Mouse (Mus musculus): ENCODE results near the gene Abo. TPM values are rescaled to one million over a fixed set of nuclear protein-coding genes. Genes with fewer than 3 reads are reported as not detected.
A peak's percentile ranks its signal among the peaks of the same experiment; 100 is the strongest.

Gene Abo
- polyA plus RNA-seq, 1 experiment: not detected

DNA sequence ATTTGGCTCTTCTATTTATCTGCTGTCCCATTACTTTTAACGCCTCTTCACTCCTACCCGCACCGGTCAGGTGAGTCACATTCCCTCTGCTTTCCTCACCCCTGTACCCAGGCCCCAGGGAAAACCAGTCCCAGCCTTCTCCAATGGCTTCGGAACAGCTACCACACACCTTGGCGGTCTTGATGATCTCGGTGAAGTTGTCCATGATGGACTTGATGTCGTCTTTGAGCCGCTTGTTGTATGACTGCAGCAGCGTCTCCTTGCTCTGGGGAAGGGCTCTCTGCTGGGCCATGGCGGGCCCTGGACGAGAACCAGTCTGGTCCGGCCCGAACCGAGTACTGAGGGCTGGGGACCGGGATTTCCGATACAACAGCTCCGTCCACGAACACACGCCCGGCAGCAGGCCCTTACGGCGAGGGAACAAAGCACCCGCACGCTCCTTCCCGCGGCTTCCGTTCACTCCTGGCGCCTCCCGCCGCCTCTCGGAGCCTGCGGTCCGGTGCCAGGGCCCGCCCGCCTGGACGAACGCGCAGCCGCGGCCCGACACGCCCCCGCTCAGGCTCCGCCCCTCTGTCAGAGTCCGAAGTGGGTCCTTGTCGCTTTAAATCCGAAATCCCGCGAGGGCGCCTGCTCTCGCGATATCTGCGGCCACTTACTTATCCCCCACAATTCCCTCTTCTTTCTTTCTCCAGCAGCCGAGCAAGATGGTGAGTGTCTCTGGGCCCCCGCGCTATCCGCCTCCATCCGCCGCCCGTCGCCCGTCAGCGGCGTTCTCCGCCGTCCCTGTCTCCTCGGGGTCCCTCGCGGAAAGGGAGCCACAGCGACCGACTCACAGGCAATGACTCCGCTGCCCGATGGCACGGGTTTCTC lies 45.6 kb upstream of the Abo start, which contains the start of the genes Med22 and Rpl7a:
TSS of gene Med22 (minus strand) at position 554 of the 870 bp plus-strand sequence.
TSS of gene Rpl7a (plus strand) at position 641 of the 870 bp plus-strand sequence.
- under 1% methylated on average over 74 of the region's 74 CpGs for WGBS
- Histone ChIP-seq H3K4me1 (replicated peaks; ENCODE audit: control insufficient read depth, insufficient read depth, low read length) (peaks cover 31% of the 10 kb centered on the region), H3K4me3 (ENCODE audit: control insufficient read depth, insufficient read depth, low read length) (peak within 1 kb of the TSS; percentile 84), H3K36me3 (ENCODE audit: control insufficient read depth, insufficient read depth, low read length) (peaks cover 23% of the 10 kb centered on the region), H3K27ac (ENCODE audit: control insufficient read depth, insufficient read depth, low read length) (peak within 1 kb of the TSS; percentile 13), H3K27me3 (ENCODE audit: control insufficient read depth, insufficient read depth, low read length) (no peaks in the 10 kb centered on the region)
- peak; percentile 99 for DNase-seq
- TF ChIP-seq POLR2A (IDR thresholded peaks at IDR 0.05; ENCODE audit: control insufficient read depth, extremely low read depth, insufficient read depth, low read length, poor library complexity) (peak; percentile 94), CTCF (IDR thresholded peaks at IDR 0.05; ENCODE audit: borderline replicate concordance, control insufficient read depth, extremely low read depth, insufficient read depth, low read length, poor library complexity) (0 out of 2 replicates have a peak, but pooled peaks have one; percentile 39)

DNA sequence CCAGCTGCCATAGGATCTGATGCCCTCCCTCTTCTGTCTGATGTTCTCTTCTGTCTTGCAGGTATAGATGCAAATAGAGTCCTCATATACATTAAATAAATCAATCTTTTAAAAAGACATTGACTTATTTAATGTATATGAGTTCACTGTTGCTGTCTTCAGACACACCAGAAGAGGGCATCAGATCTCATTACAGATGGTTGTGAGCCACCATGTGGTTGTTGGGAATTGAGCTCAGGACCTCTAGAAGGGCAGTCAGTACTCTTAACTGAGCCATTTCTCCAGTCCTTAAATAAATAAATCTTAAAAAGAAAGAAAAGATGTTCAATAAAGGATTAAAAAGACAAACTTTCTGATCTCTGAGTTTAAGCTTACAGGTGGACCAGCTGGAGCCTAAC lies 44.6 kb upstream of the Abo start:
- TF ChIP-seq POLR2A (IDR thresholded peaks at IDR 0.05; ENCODE audit: control insufficient read depth, extremely low read depth, insufficient read depth, low read length, poor library complexity) (no peak), CTCF (IDR thresholded peaks at IDR 0.05; ENCODE audit: borderline replicate concordance, control insufficient read depth, extremely low read depth, insufficient read depth, low read length, poor library complexity) (no peak)
- H3K4me1 ChIP-seq (replicated peaks; ENCODE audit: control insufficient read depth, insufficient read depth, low read length): peaks cover 28% of the 10 kb centered on the region
- DNase-seq: no peak
- no peak overlapping the region for H3K27ac ChIP-seq (ENCODE audit: control insufficient read depth, insufficient read depth, low read length)
- H3K27me3 ChIP-seq (ENCODE audit: control insufficient read depth, insufficient read depth, low read length): no peaks in the 10 kb centered on the region
- no peak overlapping the region for H3K4me3 ChIP-seq (ENCODE audit: control insufficient read depth, insufficient read depth, low read length)
- peaks cover 23% of the 10 kb centered on the region for H3K36me3 ChIP-seq (ENCODE audit: control insufficient read depth, insufficient read depth, low read length)

DNA sequence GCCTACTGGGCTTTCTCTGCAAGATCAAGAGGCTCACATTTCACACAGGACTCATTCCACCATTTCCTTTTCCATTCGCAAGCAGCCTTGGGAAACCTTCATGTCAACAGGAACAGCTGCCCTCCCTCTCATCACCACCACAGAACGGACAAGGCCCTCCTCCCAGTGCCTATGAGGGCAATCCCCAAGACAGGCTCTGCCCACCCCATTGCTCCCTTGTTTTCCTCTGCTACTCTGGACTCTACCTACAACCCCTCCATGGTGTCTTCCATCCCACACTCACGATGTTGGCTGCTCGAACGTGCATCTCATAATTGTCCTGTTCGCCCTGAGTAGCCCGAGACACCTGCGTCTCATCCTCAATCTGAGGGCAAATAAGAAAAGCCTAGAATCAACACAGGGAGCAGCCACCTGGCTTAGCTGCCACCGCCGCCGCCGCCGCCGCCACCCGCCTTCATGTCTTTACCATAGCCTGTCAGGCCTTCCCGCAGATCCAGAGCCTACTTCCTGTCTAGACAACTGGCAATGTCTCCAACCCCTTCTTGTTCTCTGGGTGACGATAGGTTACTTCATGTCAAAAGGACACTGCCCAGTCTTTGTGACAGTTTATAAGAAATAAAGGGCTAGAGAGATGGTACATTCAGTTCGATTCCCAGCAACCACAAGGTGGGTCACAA lies 44.1 kb upstream of the Abo start:
- Histone ChIP-seq H3K27ac (ENCODE audit: control insufficient read depth, insufficient read depth, low read length) (peak overlapping the region; percentile 50; the same call in 1 of the 2 replicates), H3K4me1 (replicated peaks; ENCODE audit: control insufficient read depth, insufficient read depth, low read length) (peaks cover 28% of the 10 kb centered on the region), H3K27me3 (ENCODE audit: control insufficient read depth, insufficient read depth, low read length) (no peaks in the 10 kb centered on the region), H3K4me3 (ENCODE audit: control insufficient read depth, insufficient read depth, low read length) (no peak overlapping the region), H3K36me3 (ENCODE audit: control insufficient read depth, insufficient read depth, low read length) (peaks cover 21% of the 10 kb centered on the region)
- TF ChIP-seq CTCF (IDR thresholded peaks at IDR 0.05; ENCODE audit: borderline replicate concordance, control insufficient read depth, extremely low read depth, insufficient read depth, low read length, poor library complexity): no peak
- no peak for TF ChIP-seq POLR2A (IDR thresholded peaks at IDR 0.05; ENCODE audit: control insufficient read depth, extremely low read depth, insufficient read depth, low read length, poor library complexity)
- DNase-seq: peak; percentile 38
- WGBS: 34% methylated on average over 18 of the region's 18 CpGs

DNA sequence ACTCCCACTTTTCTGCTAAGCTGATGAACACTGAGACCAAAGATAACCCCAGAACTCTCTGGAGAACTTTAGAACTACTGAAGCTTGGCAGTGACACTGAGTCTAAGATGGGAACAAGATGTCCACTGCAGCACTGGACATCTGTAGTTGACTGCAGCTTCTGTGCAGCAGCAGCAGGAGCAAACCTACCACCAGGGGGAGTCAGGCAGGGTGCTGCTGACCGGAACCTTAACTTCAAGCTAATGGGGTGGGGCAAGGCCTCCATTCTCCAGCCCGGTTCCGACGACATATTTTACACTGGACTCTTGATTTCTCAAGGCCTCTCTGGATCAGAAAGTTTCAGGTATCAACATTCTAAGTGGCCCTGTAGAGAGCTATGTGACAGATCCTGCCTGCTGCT lies 42.3 kb upstream of the Abo start:
- peaks cover 4% of the 10 kb centered on the region for H3K36me3 ChIP-seq (ENCODE audit: control insufficient read depth, insufficient read depth, low read length)

DNA sequence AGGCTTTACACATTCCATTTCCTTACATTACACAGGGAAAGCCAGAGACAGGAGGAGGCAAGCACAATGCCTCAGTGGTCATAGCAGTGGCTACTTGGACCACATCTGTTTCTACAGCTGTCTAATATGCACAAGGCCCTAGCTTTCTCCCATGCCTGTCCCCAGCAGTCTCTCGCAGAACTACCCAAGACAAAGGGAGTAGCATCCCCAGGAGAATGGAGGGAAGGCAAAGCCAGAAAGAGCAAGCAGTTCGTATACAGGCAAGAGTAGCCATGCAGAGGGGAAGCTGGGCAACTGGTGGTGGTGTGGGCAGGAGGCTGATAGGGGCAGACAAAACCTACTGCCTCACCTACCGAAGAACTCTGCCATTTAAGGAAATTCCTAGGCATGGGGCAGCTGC lies 41.7 kb upstream of the Abo start:
- Histone ChIP-seq H3K36me3 (ENCODE audit: control insufficient read depth, insufficient read depth, low read length) (no peaks in the 10 kb centered on the region; the same call in 1 of the 2 replicates), H3K27ac (ENCODE audit: control insufficient read depth, insufficient read depth, low read length) (no peak overlapping the region), H3K27me3 (ENCODE audit: control insufficient read depth, insufficient read depth, low read length) (no peaks in the 10 kb centered on the region), H3K4me3 (ENCODE audit: control insufficient read depth, insufficient read depth, low read length) (no peak overlapping the region), H3K4me1 (replicated peaks; ENCODE audit: control insufficient read depth, insufficient read depth, low read length) (peaks cover 32% of the 10 kb centered on the region)
- 99% methylated on average over 3 of the region's 3 CpGs for WGBS
- TF ChIP-seq CTCF (IDR thresholded peaks at IDR 0.05; ENCODE audit: borderline replicate concordance, control insufficient read depth, extremely low read depth, insufficient read depth, low read length, poor library complexity): no peak
- TF ChIP-seq POLR2A (IDR thresholded peaks at IDR 0.05; ENCODE audit: control insufficient read depth, extremely low read depth, insufficient read depth, low read length, poor library complexity): no peak
- DNase-seq: no peak

More for the DNA sequence above, 42.3 kb upstream of the Abo start:
- H3K27ac ChIP-seq (ENCODE audit: control insufficient read depth, insufficient read depth, low read length): no peak overlapping the region
- no peak overlapping the region for H3K4me3 ChIP-seq (ENCODE audit: control insufficient read depth, insufficient read depth, low read length)
- H3K27me3 ChIP-seq (ENCODE audit: control insufficient read depth, insufficient read depth, low read length): no peaks in the 10 kb centered on the region
- peak; percentile 41 for DNase-seq
- 59% methylated on average over 4 of the region's 4 CpGs for WGBS
- TF ChIP-seq POLR2A (IDR thresholded peaks at IDR 0.05; ENCODE audit: control insufficient read depth, extremely low read depth, insufficient read depth, low read length, poor library complexity) (no peak), CTCF (IDR thresholded peaks at IDR 0.05; ENCODE audit: borderline replicate concordance, control insufficient read depth, extremely low read depth, insufficient read depth, low read length, poor library complexity) (peak; percentile 79; the same call in 1 of the 2 replicates)
- peaks cover 32% of the 10 kb centered on the region for H3K4me1 ChIP-seq (replicated peaks; ENCODE audit: control insufficient read depth, insufficient read depth, low read length)

DNA sequence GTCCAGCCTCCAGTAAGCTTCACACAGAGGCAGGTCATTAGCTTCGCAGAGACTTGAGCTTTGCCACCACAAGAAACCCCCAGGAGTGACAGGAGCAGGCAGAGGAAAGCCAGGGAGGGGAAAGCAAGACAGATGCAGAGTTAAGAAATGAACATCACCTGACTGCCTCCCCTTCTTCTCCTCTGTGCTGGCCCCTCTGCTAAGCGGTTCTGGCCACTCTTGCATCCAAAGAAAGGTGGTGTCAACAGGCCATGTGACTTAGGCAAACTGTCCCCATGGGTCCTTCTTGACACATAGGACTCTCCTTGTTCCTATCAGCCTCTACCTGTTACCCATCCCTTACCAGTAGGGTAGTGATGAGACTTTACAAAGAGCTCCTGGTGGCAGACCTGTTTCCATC lies 41.2 kb upstream of the Abo start:
- no peak overlapping the region for H3K4me3 ChIP-seq (ENCODE audit: control insufficient read depth, insufficient read depth, low read length)
- TF ChIP-seq POLR2A (IDR thresholded peaks at IDR 0.05; ENCODE audit: control insufficient read depth, extremely low read depth, insufficient read depth, low read length, poor library complexity): no peak
- no peak for TF ChIP-seq CTCF (IDR thresholded peaks at IDR 0.05; ENCODE audit: borderline replicate concordance, control insufficient read depth, extremely low read depth, insufficient read depth, low read length, poor library complexity)
- no peaks in the 10 kb centered on the region for H3K27me3 ChIP-seq (ENCODE audit: control insufficient read depth, insufficient read depth, low read length)
- no peaks in the 10 kb centered on the region; the same call in 1 of the 2 replicates for H3K36me3 ChIP-seq (ENCODE audit: control insufficient read depth, insufficient read depth, low read length)
- no peak for DNase-seq
- peaks cover 30% of the 10 kb centered on the region for H3K4me1 ChIP-seq (replicated peaks; ENCODE audit: control insufficient read depth, insufficient read depth, low read length)
- WGBS: 96% methylated on average over 2 of the region's 2 CpGs
- H3K27ac ChIP-seq (ENCODE audit: control insufficient read depth, insufficient read depth, low read length): no peak overlapping the region
